Mouse (Mus musculus) liver, embryonic 12.5 days (tissue): ENCODE measurements around the gene Serpina3f. TPM values are rescaled to one million over a fixed set of nuclear protein-coding genes. Genes with fewer than 3 reads are reported as not detected.
"Not testable (repeated sequence)": the region's sequence is repeated elsewhere in the genome, so short reads cannot be mapped to it uniquely, and the experiment has no call there.

Experiments used
- ATAC-seq: fragments of 200-750 bp; cut with Nextera tagmentation; 2 replicates; pipeline ENCODE4 v1.8.0; 2017; ENCODE audit warnings: moderate number of reproducible peaks, mild to moderate bottlenecking, moderate library complexity
- H3K27ac ChIP-seq: fragments of 300-500 bp; sonication (generic); 2 replicates; pipeline ENCODE4 v1.5.1; 2016; ENCODE audit warnings: mild to moderate bottlenecking
- H3K27me3 ChIP-seq: fragments of 300-500 bp; sonication (generic); replicated peaks from 2 replicates; pipeline ENCODE4 v1.6.1; 2016; ENCODE audit warnings: mild to moderate bottlenecking, moderate library complexity
- H3K36me3 ChIP-seq: fragments of 300-500 bp; sonication (generic); 2 replicates; pipeline ENCODE4 v1.6.1; 2016; ENCODE audit warnings: mild to moderate bottlenecking, moderate library complexity
- H3K4me1 ChIP-seq: fragments of 300-500 bp; sonication (generic); 2 replicates; pipeline ENCODE4 v1.6.1; 2016
- H3K4me2 ChIP-seq: fragments of 300-500 bp; sonication (generic); 2 replicates; pipeline ENCODE4 v1.6.1; 2016; ENCODE audit warnings: mild to moderate bottlenecking, moderate library complexity
- H3K4me3 ChIP-seq: fragments of 300-500 bp; sonication (generic); 2 replicates; pipeline ENCODE4 v1.5.1; 2016; ENCODE audit warnings: mild to moderate bottlenecking, moderate library complexity
- H3K9ac ChIP-seq: fragments of 300-500 bp; sonication (generic); 2 replicates; pipeline ENCODE4 v1.6.1; 2016; ENCODE audit warnings: mild to moderate bottlenecking, moderate library complexity
- H3K9me3 ChIP-seq: fragments of 300-500 bp; sonication (generic); replicated peaks from 2 replicates; pipeline ENCODE4 v1.6.1; 2016; ENCODE audit warnings: mild to moderate bottlenecking, moderate library complexity
- WGBS: fragments of 180-500 bp; shearing (Covaris S2); methylation state at CpG from one replicate; pipeline ENCODE4 v1.1.7; 2016; ENCODE audit not compliant: insufficient replicate concordance; 5-methylcytosine and 5-hydroxymethylcytosine counted together
- polyA plus RNA-seq: library from polyadenylated mRNA; unstranded; fragments of >200 nt; fragmentation: Nextera tagmentation; extraction: Ambion mirVana; gene quantifications from 2 replicates; pipeline ENCODE4 v1.2.1, GENCODE M21; 2016

The Serpina3f gene
- polyA plus RNA-seq, 1 experiment from 2014 or later = 0.06 TPM

DNA sequence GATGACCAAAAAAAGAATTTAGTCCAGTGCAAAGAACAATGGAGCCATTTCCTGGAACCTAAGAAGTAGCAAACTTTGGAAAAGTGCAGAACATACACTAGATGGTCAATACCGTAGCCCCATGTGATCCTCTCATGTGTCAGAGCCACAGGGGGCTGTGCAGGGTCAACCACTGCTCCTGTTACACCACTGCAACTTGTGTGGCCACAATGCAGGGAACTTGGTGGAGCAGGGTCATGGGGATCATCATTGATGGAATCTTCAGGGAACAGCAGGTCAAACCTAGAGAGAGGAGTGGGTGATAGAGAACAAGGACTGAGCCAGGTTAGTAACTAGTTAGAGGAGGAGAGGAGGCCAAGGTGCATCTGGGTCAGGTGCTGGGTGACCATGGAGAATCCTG, 7.3 kb downstream of the Serpina3f start:
- Histone ChIP-seq H3K4me3 (no peak overlapping the region), H3K9ac (no peak overlapping the region), H3K27ac (no peak overlapping the region), H3K9me3 (no peaks in the 10 kb centered on the region), H3K4me1 (no peaks in the 10 kb centered on the region), H3K4me2 (no peak overlapping the region), H3K36me3 (no peaks in the 10 kb centered on the region), H3K27me3 (no peaks in the 10 kb centered on the region)
- WGBS = 50% methylated on average over 1 of the region's 1 CpGs
- no peak for ATAC-seq

DNA sequence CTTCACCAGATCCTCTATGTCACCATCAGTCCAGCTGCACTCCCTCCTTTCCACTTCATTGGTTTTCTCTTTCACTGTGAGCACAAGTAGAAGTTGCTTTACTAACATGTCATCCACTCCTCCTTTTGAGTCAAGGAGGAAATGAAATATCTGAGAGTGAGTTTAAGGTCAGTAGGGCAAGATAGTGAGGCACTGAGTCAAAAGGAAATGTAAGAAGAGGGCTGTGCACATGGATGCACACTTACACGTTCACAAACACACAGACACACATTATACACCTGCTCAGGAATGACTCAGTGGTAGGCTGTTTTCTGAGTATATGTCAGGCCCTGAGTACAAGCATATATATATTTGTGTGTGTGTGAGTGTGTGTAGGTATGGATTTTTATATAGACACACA, 9.3 kb downstream of the Serpina3f start:
- H3K27me3 ChIP-seq = no peaks in the 10 kb centered on the region
- no peak overlapping the region for H3K9ac ChIP-seq

DNA sequence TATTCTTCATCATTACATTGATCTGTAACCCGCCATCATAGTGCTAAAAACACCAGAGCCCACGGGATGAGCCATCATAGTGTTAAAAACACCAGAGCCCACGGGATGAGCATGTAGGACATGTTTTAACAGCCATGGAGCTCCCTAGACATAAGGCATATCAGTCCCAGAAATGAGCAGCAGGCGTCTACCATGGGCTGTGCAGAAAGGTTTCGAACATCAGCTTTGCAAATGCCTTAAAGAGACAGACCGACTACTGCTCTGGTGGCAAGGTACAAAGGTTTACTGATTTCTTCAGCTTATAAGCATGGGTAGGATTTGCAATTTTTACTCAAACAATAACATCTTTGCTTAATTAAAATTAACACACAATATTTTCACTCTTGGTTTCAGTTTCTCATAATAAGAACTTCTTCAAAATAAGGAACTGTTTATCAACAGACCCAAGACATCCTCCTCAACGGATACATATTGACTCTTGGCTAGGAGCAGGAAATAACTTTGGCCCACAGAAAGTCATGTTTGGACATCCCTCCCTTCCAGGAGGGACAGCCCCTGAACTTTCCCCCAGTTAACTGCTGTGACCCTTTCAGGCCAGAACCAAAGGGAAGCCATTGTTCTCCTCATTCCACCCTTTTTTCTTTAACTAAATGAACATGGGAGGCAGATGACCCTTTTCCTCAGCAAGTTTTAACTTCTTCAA, 10.4 kb downstream of the Serpina3f start:
- no peaks in the 10 kb centered on the region for H3K27me3 ChIP-seq
- H3K4me2 ChIP-seq = no peak overlapping the region
- no peak overlapping the region for H3K4me3 ChIP-seq
- 32% methylated on average over 7 of the region's 7 CpGs for WGBS
- no peak overlapping the region for H3K27ac ChIP-seq
- H3K36me3 ChIP-seq = no peaks in the 10 kb centered on the region
- no peaks in the 10 kb centered on the region for H3K4me1 ChIP-seq
- H3K9ac ChIP-seq = no peak overlapping the region
- H3K9me3 ChIP-seq = no peaks in the 10 kb centered on the region
- ATAC-seq = no peak

More for the DNA sequence above, 9.3 kb downstream of the Serpina3f start:
- no peaks in the 10 kb centered on the region for H3K9me3 ChIP-seq
- H3K4me3 ChIP-seq = no peak overlapping the region
- no peaks in the 10 kb centered on the region for H3K36me3 ChIP-seq
- H3K4me1 ChIP-seq = no peaks in the 10 kb centered on the region
- WGBS = 36% methylated on average over 1 of the region's 1 CpGs
- ATAC-seq = no peak
- H3K4me2 ChIP-seq = no peak overlapping the region
- no peak overlapping the region for H3K27ac ChIP-seq

DNA sequence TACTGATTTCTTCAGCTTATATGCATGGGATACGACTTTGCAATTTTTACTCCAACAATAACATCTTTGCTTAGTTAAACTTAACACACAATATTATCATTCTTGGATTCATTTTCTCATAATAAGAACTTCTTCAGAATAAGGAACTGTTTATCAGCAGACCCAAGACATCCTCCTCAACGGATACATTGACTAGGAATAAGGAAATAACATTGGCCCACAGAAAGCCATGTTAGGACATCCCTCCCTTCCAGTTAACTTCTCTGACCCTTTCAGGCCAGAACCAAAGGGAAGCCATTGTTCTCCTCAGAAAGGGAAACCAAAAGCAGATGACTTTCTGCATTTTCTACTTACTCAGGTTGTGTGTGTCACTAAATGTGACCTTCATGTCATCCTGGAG, 16.4 kb downstream of the Serpina3f start:
- H3K4me2 ChIP-seq = no peak overlapping the region
- 0 out of 2 replicates have a peak, but pooled peaks cover 3% of the 10 kb centered on the region for H3K4me1 ChIP-seq
- ATAC-seq = no peak
- no peak overlapping the region for H3K27ac ChIP-seq
- no peak overlapping the region for H3K9ac ChIP-seq
- no peaks in the 10 kb centered on the region for H3K27me3 ChIP-seq
- no peak overlapping the region for H3K4me3 ChIP-seq
- no peaks in the 10 kb centered on the region for H3K9me3 ChIP-seq
- WGBS = 32% methylated on average over 2 of the region's 2 CpGs
- H3K36me3 ChIP-seq = no peaks in the 10 kb centered on the region

DNA sequence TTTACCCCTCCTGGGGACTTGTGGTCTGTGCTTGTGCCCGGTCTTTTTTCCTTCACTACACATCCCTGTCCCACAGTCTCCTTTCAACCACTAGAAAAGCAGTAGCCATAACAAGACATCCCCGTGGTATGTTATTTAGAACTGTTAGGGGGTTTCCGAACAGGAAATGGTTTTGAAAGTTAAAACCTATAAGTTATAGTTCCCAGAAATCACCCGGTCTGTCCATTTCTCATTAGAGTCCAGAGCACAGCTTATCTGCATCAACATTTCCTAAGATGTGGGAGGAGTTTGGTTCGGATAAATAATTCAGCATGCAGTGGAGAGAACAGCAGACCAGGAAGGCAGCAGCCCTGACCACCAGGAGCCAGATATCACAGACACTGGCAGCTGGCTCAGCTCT, 21.6 kb downstream of the Serpina3f start, which contains the start of gene Serpina3g:
Gene Serpina3g (plus strand): TSS at position 331 of the 400 bp plus-strand sequence.
- 31% methylated on average over 5 of the region's 5 CpGs for WGBS
- no peaks in the 10 kb centered on the region for H3K9me3 ChIP-seq
- no peak within 1 kb of the TSS for H3K4me2 ChIP-seq

DNA sequence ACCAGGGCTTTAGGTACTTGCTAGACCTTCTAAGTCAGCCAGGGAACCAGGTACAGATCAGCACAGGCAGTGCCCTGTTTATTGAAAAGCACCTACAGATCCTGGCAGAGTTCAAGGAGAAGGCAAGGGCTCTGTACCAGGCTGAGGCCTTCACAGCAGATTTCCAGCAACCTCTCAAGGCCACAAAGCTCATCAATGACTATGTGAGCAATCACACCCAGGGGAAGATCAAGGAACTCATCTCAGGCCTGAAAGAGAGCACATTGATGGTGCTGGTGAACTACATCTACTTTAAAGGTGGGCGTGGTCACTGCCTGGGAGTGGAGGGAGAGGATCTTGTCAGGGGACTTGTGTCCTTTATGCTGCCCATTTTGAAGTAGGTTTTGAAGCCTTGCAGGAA, 23.7 kb downstream of the Serpina3f start:
- 63% methylated on average over 1 of the region's 1 CpGs for WGBS

More for the DNA sequence above, 21.6 kb downstream of the Serpina3f start, which contains the start of gene Serpina3g:
- no peaks in the 10 kb centered on the region for H3K27me3 ChIP-seq
- H3K4me3 ChIP-seq = no peak within 1 kb of the TSS
- H3K27ac ChIP-seq = no peak within 1 kb of the TSS
- ATAC-seq = no peak
- H3K4me1 ChIP-seq = peaks cover 11% of the 10 kb centered on the region; the same call in 1 of the 2 replicates
- no peaks in the 10 kb centered on the region for H3K36me3 ChIP-seq
- H3K9ac ChIP-seq = no peak within 1 kb of the TSS

DNA sequence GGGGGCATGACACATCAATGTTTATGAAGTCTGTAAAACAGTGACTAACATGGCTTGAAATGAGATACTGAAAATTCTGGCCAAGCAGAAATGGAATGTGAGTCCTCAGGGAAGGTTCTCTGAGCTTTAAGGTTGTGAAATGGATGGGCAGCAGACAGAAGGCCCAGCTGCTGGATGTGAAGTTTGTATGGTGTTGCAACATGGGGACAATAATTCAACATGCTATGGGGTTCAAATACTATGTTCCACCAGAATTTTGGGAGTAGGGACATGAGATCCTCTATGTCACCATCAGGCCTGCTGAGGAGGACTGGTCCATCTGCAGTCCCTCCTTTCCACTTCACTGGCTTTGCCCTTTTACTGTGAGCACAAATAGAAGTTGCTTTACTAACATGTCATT, 29.0 kb downstream of the Serpina3f start:
- Histone ChIP-seq H3K9ac (no peak overlapping the region), H3K27me3 (no peaks in the 10 kb centered on the region), H3K36me3 (no peaks in the 10 kb centered on the region), H3K27ac (no peak overlapping the region), H3K9me3 (no peaks in the 10 kb centered on the region), H3K4me2 (no peak overlapping the region), H3K4me1 (no peaks in the 10 kb centered on the region), H3K4me3 (no peak overlapping the region)
- no peak for ATAC-seq

More for the DNA sequence above, 23.7 kb downstream of the Serpina3f start:
- H3K4me1 ChIP-seq = peaks cover 11% of the 10 kb centered on the region; the same call in 1 of the 2 replicates
- H3K27ac ChIP-seq, H3K4me3 ChIP-seq, H3K4me2 ChIP-seq, H3K36me3 ChIP-seq, H3K9ac ChIP-seq, H3K9me3 ChIP-seq, H3K27me3 ChIP-seq, ATAC-seq: not testable (repeated sequence)

DNA sequence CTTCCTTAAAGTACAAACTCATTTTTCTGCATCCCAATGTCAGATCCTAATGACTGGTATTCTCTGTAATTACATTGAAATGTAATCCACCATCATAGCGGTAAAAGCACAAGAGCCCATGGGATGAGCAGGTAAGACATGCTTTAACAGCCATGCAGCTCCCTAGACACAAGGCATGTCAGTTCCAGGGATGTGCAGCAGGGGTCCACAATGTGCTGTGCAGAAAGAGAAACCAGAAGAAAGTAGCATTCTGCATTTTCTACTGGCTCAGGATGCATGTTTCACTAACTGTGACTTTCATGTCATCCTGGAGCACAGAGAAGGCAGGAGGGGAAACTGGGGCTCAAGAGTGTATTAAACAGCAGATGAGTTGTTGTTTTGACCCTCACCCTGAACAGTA, 30.7 kb downstream of the Serpina3f start:
- Histone ChIP-seq H3K27me3 (no peaks in the 10 kb centered on the region), H3K9me3 (no peaks in the 10 kb centered on the region), H3K4me1 (no peaks in the 10 kb centered on the region), H3K27ac (no peak overlapping the region), H3K4me3 (no peak overlapping the region), H3K9ac (no peak overlapping the region), H3K36me3 (no peaks in the 10 kb centered on the region), H3K4me2 (no peak overlapping the region)
- ATAC-seq = no peak
- WGBS = 65% methylated on average over 1 of the region's 1 CpGs

DNA sequence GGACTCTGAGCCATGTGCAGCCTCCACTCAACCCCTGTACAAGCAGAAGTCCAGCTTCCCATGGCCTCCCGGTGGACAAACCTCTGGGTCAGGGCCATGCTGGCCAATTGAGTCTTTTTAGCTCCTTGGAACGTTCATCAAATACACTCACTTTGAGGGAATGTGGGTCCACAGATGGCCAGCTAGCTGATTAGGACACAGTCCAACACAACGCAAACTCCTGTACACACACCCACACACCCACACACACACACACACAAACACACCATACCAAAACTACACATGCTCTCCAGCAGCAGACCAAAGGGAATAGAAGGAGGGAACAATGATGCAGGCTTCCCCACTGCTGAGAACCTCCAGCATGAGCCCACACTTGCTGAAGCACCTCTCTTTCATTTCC, 31.3 kb downstream of the Serpina3f start:
- Histone ChIP-seq H3K4me2 (no peak overlapping the region), H3K27me3 (no peaks in the 10 kb centered on the region), H3K4me3 (no peak overlapping the region), H3K9me3 (no peaks in the 10 kb centered on the region), H3K4me1 (no peaks in the 10 kb centered on the region), H3K36me3 (no peaks in the 10 kb centered on the region), H3K27ac (no peak overlapping the region), H3K9ac (no peak overlapping the region)
- ATAC-seq = no peak
- WGBS = 55% methylated on average over 3 of the region's 3 CpGs

DNA sequence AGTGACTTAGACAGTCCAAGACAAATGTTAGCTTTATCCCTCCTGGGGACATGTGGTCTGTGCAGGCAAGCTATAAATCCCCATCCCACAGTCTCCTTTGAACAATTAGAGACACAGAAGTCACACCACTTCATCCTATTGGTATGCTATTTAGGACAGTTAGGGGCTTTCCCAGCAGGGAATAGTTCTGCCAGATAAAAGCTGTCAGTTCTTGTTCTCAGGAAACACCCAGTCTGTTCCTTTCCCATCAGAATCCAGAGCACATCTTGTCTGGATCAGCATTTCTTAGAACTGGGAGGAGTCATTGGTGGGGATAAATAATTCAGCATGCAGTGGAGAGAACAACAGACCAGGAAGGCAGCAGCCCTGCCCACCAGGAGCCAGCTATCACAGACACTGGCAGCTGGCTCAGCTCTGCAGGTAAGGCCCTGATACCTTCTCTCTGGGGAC, 33.2 kb downstream of the Serpina3f start:
- H3K9ac ChIP-seq = no peak overlapping the region
- no peak for ATAC-seq
- no peak overlapping the region for H3K4me2 ChIP-seq
- H3K4me1 ChIP-seq = no peaks in the 10 kb centered on the region
- no peaks in the 10 kb centered on the region for H3K9me3 ChIP-seq
- no peaks in the 10 kb centered on the region for H3K27me3 ChIP-seq
- H3K36me3 ChIP-seq = no peaks in the 10 kb centered on the region
- no peak overlapping the region for H3K27ac ChIP-seq
- no peak overlapping the region for H3K4me3 ChIP-seq

DNA sequence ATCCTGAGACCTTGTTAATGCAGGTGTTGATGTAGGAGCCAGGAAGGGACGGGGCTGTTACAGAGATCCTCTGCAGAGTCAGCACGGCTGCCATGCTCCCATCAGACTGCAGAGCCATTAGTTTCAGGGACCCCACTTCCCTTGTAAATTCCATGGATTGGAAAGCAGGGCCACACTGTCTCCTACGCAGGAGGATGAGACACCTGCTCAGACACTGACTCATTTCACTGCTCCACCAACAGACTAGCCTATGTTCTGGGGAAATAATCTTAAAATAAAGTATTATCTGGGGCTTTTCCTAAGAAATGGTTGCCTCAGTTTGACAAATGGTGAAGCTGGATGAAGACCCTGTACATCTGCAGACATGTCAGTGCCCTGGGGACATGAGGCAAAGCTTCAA, 33.9 kb downstream of the Serpina3f start:
- Histone ChIP-seq H3K4me3 (no peak overlapping the region), H3K9me3 (no peaks in the 10 kb centered on the region), H3K27ac (no peak overlapping the region), H3K9ac (no peak overlapping the region), H3K36me3 (no peaks in the 10 kb centered on the region), H3K4me2 (no peak overlapping the region), H3K27me3 (no peaks in the 10 kb centered on the region), H3K4me1 (no peaks in the 10 kb centered on the region)
- ATAC-seq = no peak
- WGBS = 55% methylated on average over 3 of the region's 3 CpGs

DNA sequence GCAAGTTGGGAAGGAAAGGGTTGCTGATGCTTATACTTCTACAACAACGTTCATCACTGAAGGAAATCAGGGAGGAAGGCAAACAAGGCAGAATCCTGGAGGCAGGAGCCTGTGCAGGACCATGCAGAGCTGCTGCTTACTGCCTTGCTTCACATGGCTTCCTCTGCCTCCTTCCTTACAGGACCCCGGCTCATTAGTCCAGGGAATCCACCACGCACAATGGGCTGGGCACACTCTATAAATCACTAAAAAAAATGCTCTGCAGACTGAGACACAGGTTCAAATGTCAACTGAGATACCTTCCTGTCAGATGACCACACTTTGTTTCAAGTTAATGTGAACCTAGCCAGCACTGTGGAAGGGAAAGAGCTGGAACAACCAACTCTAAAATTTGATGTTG, 46.7 kb downstream of the Serpina3f start:
- H3K9ac ChIP-seq = no peak overlapping the region
- H3K27ac ChIP-seq = no peak overlapping the region
- no peak overlapping the region for H3K4me2 ChIP-seq
- H3K9me3 ChIP-seq = no peaks in the 10 kb centered on the region
- WGBS = 42% methylated on average over 3 of the region's 3 CpGs
- no peaks in the 10 kb centered on the region for H3K27me3 ChIP-seq
- H3K4me1 ChIP-seq = no peaks in the 10 kb centered on the region
- ATAC-seq = no peak
- no peak overlapping the region for H3K4me3 ChIP-seq
- no peaks in the 10 kb centered on the region for H3K36me3 ChIP-seq

DNA sequence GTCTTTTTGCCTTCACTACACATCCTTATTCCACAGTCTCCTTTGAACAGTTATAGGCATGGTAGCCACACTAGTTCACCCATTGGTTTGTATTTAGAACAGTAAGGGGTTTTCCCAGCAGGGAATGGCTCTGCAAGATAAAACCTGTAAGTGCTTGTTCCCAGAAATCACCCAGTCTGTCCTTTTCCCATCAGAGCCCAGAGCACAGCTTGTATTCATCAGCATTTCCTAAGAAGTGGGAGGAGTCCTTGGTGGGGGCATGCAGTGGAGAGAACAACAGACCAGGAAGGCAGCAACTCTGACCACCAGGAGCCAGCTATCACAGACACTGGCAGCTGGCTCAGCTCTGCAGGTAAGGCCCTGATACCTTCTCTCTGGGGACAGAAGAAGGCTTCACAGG, 48.5 kb downstream of the Serpina3f start, which contains the start of gene Serpina3i:
Gene Serpina3i (plus strand): TSS at position 260 of the 400 bp plus-strand sequence.
- no peaks in the 10 kb centered on the region for H3K36me3 ChIP-seq
- no peak within 1 kb of the TSS for H3K4me2 ChIP-seq
- no peak within 1 kb of the TSS for H3K27ac ChIP-seq
- no peaks in the 10 kb centered on the region for H3K4me1 ChIP-seq
- H3K9me3 ChIP-seq = no peaks in the 10 kb centered on the region
- ATAC-seq = no peak
- no peak within 1 kb of the TSS for H3K9ac ChIP-seq
- H3K27me3 ChIP-seq = no peaks in the 10 kb centered on the region
- H3K4me3 ChIP-seq = no peak within 1 kb of the TSS
